Mouse (Mus musculus): ENCODE results near the gene Gm13276.

DNA sequence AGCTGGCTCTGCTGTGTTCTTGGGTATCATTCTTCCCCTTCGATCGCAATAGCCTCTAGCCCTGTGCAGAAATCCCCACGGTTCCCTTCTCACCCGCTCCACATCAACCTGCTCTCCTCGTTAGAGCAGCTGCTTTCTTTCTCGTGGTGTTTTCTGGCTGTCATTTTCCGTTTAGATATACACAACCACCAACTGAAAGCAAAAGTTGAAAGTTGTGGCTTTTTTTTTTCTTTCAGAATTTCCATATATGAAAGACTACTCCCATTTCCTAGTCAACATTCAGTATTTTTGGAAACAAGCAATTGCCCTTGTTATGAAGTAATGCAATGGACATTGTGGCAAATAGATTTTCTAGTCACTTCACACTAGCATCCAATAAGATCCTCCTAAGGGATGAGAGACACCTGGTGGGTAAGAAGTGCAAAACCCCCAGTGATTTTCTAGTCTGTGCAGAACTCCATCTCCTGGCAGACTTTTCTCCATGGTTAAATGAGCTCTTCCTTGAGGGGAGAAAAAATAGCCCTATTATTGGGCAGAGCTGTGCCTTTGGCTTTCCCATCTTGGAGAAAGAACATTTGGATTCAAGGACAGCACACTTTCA lies 42.6 kb upstream of the Gm13276 start:
- peak; percentile 58 for TF ChIP-seq CTCF (IDR thresholded peaks at IDR 0.05; ENCODE audit: low read depth)
- no peak for TF ChIP-seq EP300 (optimal IDR thresholded peaks at IDR 0.05)
